Mouse (Mus musculus) left cerebral cortex, adult 8-10 months (tissue): ENCODE results near the gene Slc11a1. TPM values are rescaled to one million over a fixed set of nuclear protein-coding genes. Genes with fewer than 3 reads are reported as not detected.

Experiments used
- DNase-seq, 2 experiments: peaks; one replicate each; pipeline ENCODE4 v3.0.0; 2022; ENCODE audit warnings: low spot score in 2 of 2
- microRNA-seq, 2 experiments: library from miRNA; unstranded; fragments of <30 nt; microRNA quantifications; one replicate each; pipeline ENCODE4 v1.2.0; 2022
- total RNA-seq, 4 experiments: library from RNA; stranded (reverse); gene quantifications; 2 replicates each; pipeline ENCODE4 v1.2.4; 2022

The Slc11a1 gene
- total RNA-seq, 4 experiments from 2014 or later = 3.8 to 35.1 (median 15.5) TPM

GRCm38 (mm10) chr1:74408589-74409504 is 33.9 kb downstream of the Slc11a1 start, which contains the start of gene Vil1:
Vil1 (plus strand) TSS chr1:74409376.
- no peak for DNase-seq

GRCm38 (mm10) chr1:74411753-74412325 is 36.8 kb downstream of the Slc11a1 start:
- DNase-seq = no peak

- no peak for DNase-seq
Measured at GRCm38 (mm10) chr1:74412711-74413110, 37.7 kb downstream of the Slc11a1 start.

GRCm38 (mm10) chr1:74415143-74415542 is 40.1 kb downstream of the Slc11a1 start:
- no peak for DNase-seq

- no peak for DNase-seq
Measured at GRCm38 (mm10) chr1:74418747-74419439, 43.9 kb downstream of the Slc11a1 start.

- no peak for DNase-seq
Measured at GRCm38 (mm10) chr1:74419440-74419794, 44.4 kb downstream of the Slc11a1 start.

GRCm38 (mm10) chr1:74423147-74423546 is 48.2 kb downstream of the Slc11a1 start:
- no peak for DNase-seq

GRCm38 (mm10) chr1:74425845-74426244 is 50.9 kb downstream of the Slc11a1 start:
- DNase-seq = no peak

- no peak for DNase-seq
Measured at GRCm38 (mm10) chr1:74433220-74433619, 58.2 kb downstream of the Slc11a1 start.

- no peak for DNase-seq
Measured at GRCm38 (mm10) chr1:74434596-74434995, 59.6 kb downstream of the Slc11a1 start.

- no peak for DNase-seq
Measured at GRCm38 (mm10) chr1:74435563-74435962, 60.6 kb downstream of the Slc11a1 start.

Small RNA genes lying within 50 kb of the gene (microRNA-seq; reads per million reads assigned to microRNA genes)
- 5,969 to 14,115 reads per million in 2 experiments for gene Mir26b

Other genes starting within 250 kb of the Slc11a1 start
- gene Rufy4, start 249.7 kb upstream of the Slc11a1 start, total RNA-seq = not detected
- under 1 TPM in 1 of 4 experiments, not detected in 3; 0.14 TPM for gene Cxcr2, start 221.2 kb upstream of the Slc11a1 start, total RNA-seq
- not detected for gene Cxcr1, start 180.6 kb upstream of the Slc11a1 start, total RNA-seq
- gene Arpc2, start 139.1 kb upstream of the Slc11a1 start, total RNA-seq = 100 to 1,000 TPM; 212 to 241 (median 232) TPM
- gene Gpbar1, start 96.6 kb upstream of the Slc11a1 start, total RNA-seq = not detected
- 100 to 1,000 TPM; 138 to 159 (median 148) TPM for gene Aamp, start 90.5 kb upstream of the Slc11a1 start, total RNA-seq
- 100 to 1,000 TPM; 162 to 185 (median 173) TPM for gene Pnkd, start 90.3 kb upstream of the Slc11a1 start, total RNA-seq
- 10 to 100 TPM; 28.2 to 32.3 (median 31.4) TPM for gene Tmbim1, start 69.6 kb upstream of the Slc11a1 start, total RNA-seq
- gene Catip, start 13.1 kb upstream of the Slc11a1 start, total RNA-seq = 1 to 10 TPM; 1.4 to 2.5 (median 1.8) TPM
- gene Ctdsp1, start 16.3 kb downstream of the Slc11a1 start, total RNA-seq = 10 to 100 TPM; 27.2 to 33.7 (median 29.5) TPM
- under 1 TPM; 0.57 to 0.74 (median 0.64) TPM for gene Vil1, start 34.2 kb downstream of the Slc11a1 start, total RNA-seq
- gene Cnot9, start 130.9 kb downstream of the Slc11a1 start, total RNA-seq = 10 to 100 TPM; 22.3 to 25.7 (median 24.0) TPM
- gene Plcd4, start 167.7 kb downstream of the Slc11a1 start, total RNA-seq = 10 to 100 TPM; 11.3 to 14.4 (median 12.8) TPM
- gene Usp37, start 169.1 kb downstream of the Slc11a1 start, total RNA-seq = 10 to 100 TPM; 22.2 to 26.1 (median 22.4) TPM
- 10 to 100 TPM; 31.2 to 34.2 (median 32.2) TPM for gene Zfp142, start 213.1 kb downstream of the Slc11a1 start, total RNA-seq
- gene Bcs1l, start 213.1 kb downstream of the Slc11a1 start, total RNA-seq = 10 to 100 TPM; 18.5 to 22.5 (median 22.1) TPM
- 10 to 100 TPM; 63.6 to 68.4 (median 65.9) TPM for gene Rnf25, start 226.2 kb downstream of the Slc11a1 start, total RNA-seq
- gene Stk36, start 226.2 kb downstream of the Slc11a1 start, total RNA-seq = 1 to 10 TPM; 3.4 to 7.4 (median 5.8) TPM